Mouse (Mus musculus) cerebellum, postnatal 10 days (tissue): ENCODE results near the gene Mgarp.
"Not testable (repeated sequence)": the region's sequence is repeated elsewhere in the genome, so short reads cannot be mapped to it uniquely, and the experiment has no call there.

ENCODE experiments used
- DNase-seq, 2 experiments: peaks; one replicate each; pipeline ENCODE4 v3.0.0; 2021; ENCODE audit warnings: mixed read lengths in 2 of 2

The Mgarp gene

GRCm38 (mm10) chr3:51396219-51397068 lies at the start of gene Mgarp:
Gene Mgarp, minus strand, starts transcription at chr3:51396738.
- DNase-seq, result peak; percentile 58 to 61

GRCm38 (mm10) chr3:51434871-51435595 lies 38.5 kb upstream of the Mgarp start:
- no peak for DNase-seq

GRCm38 (mm10) chr3:51434364-51434763 lies 37.8 kb upstream of the Mgarp start:
- not testable (repeated sequence) for DNase-seq

GRCm38 (mm10) chr3:51425394-51425793 lies 28.9 kb upstream of the Mgarp start:
- no peak for DNase-seq

GRCm38 (mm10) chr3:51421921-51422320 lies 25.4 kb upstream of the Mgarp start:
- DNase-seq, result no peak

GRCm38 (mm10) chr3:51417966-51418365 lies 21.4 kb upstream of the Mgarp start:
- DNase-seq, result no peak

- DNase-seq, result no peak
Observed at GRCm38 (mm10) chr3:51417485-51417884, 20.9 kb upstream of the Mgarp start.

GRCm38 (mm10) chr3:51417135-51417458 lies 20.6 kb upstream of the Mgarp start:
- DNase-seq, result no peak

GRCm38 (mm10) chr3:51416364-51417134 lies 20.0 kb upstream of the Mgarp start:
- peak; percentile 63 to 72 for DNase-seq

GRCm38 (mm10) chr3:51416073-51416363 lies 19.5 kb upstream of the Mgarp start:
- no peak for DNase-seq

GRCm38 (mm10) chr3:51415098-51416072 lies 18.8 kb upstream of the Mgarp start, which contains the start of gene Naa15:
Gene Naa15, plus strand, starts transcription at chr3:51415148.
- DNase-seq, result peak; percentile 97 to 98

- DNase-seq, result no peak
Observed at GRCm38 (mm10) chr3:51413276-51413675, 16.7 kb upstream of the Mgarp start.

- no peak for DNase-seq
Observed at GRCm38 (mm10) chr3:51412457-51412856, 15.9 kb upstream of the Mgarp start.

- DNase-seq, result peak; percentile 100
Observed at GRCm38 (mm10) chr3:51408561-51409183, 12.1 kb upstream of the Mgarp start, which contains the start of gene Ndufc1. Gene Ndufc1, minus strand, starts transcription at chr3:51408988.

- DNase-seq, result peak; percentile 29 to 54
Observed at GRCm38 (mm10) chr3:51407870-51408560, 11.5 kb upstream of the Mgarp start.

GRCm38 (mm10) chr3:51402628-51403027 lies 6.1 kb upstream of the Mgarp start:
- no peak for DNase-seq

GRCm38 (mm10) chr3:51402054-51402453 lies 5.5 kb upstream of the Mgarp start:
- DNase-seq, result not testable (repeated sequence)

- no peak for DNase-seq
Observed at GRCm38 (mm10) chr3:51400682-51401081, 4.1 kb upstream of the Mgarp start.

- no peak for DNase-seq
Observed at GRCm38 (mm10) chr3:51399531-51399930, 3.0 kb upstream of the Mgarp start.

- DNase-seq, result no peak
Observed at GRCm38 (mm10) chr3:51398667-51399066, 2.1 kb upstream of the Mgarp start.

GRCm38 (mm10) chr3:51397700-51398299 lies 1.3 kb upstream of the Mgarp start:
- no peak for DNase-seq
